Mouse (Mus musculus) embryonic facial prominence, embryonic 10.5 days (tissue): Measurements from ENCODE around the gene Col7a1. TPM values are rescaled to one million over a fixed set of nuclear protein-coding genes. Genes with fewer than 3 reads are reported as not detected.

Experiments used
- DNase-seq: peaks from one replicate; pipeline ENCODE4 v3.0.0-alpha.2; 2017; ENCODE audit warnings: low spot score
- H3K27ac ChIP-seq: fragments of 300-500 bp; sonication (generic); replicated peaks from 2 replicates; pipeline ENCODE4 v1.5.1; 2016; ENCODE audit warnings: mild to moderate bottlenecking
- H3K27me3 ChIP-seq: fragments of 300-500 bp; sonication (generic); replicated peaks from 2 replicates; pipeline ENCODE4 v1.6.1; 2016; ENCODE audit warnings: low read depth, mild to moderate bottlenecking; ENCODE audit not compliant: poor library complexity, severe bottlenecking
- H3K36me3 ChIP-seq: fragments of 300-500 bp; sonication (generic); replicated peaks from 2 replicates; pipeline ENCODE4 v1.6.1; 2016; ENCODE audit warnings: mild to moderate bottlenecking, moderate library complexity
- H3K4me1 ChIP-seq: fragments of 300-500 bp; sonication (generic); 2 replicates; pipeline ENCODE4 v1.6.1; 2016
- H3K4me3 ChIP-seq: fragments of 300-500 bp; sonication (generic); 2 replicates; pipeline ENCODE4 v1.5.1; 2016; ENCODE audit warnings: mild to moderate bottlenecking, moderate library complexity
- H3K9me3 ChIP-seq: fragments of 300-500 bp; sonication (generic); 2 replicates; pipeline ENCODE4 v1.6.1; 2016; ENCODE audit warnings: mild to moderate bottlenecking
- WGBS: fragments of 180-500 bp; shearing (Covaris S2); methylation state at CpG from one replicate; pipeline ENCODE4 v1.1.7; 2016; 5-methylcytosine and 5-hydroxymethylcytosine counted together
- polyA plus RNA-seq: library from polyadenylated mRNA; unstranded; fragments of >200 nt; fragmentation: Nextera tagmentation; extraction: Ambion mirVana; gene quantifications from 2 replicates; pipeline ENCODE4 v1.2.1, GENCODE M21; 2016

Gene Col7a1
- polyA plus RNA-seq, 1 experiment from 2014 or later: 1.1 TPM

DNA sequence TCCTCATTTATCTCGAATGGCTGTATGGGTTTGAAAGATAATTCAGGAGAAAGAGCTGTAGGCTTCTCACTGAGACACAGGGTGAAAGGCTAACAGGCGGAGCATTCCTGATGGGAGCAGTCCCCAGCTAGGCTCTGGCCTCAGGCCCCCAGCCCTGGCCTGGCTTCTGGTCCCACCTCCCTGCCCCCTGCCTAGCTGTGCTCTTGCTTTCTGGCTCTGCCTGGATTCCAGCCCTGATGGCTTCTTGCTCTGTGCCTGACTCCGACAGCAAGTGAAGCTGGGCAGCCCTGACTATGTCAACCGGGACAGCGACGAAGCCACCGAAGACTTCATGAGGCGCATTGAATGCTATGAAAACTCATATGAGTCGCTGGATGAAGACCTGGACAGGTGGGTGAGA, 54.7 kb downstream of the Col7a1 start:
- Histone ChIP-seq H3K9me3 (no peaks in the 10 kb centered on the region), H3K4me3 (no peak overlapping the region), H3K4me1 (peaks cover 22% of the 10 kb centered on the region), H3K36me3 (no peaks in the 10 kb centered on the region), H3K27ac (no peak overlapping the region; the same call in 1 of the 2 replicates), H3K27me3 (no peaks in the 10 kb centered on the region)
- DNase-seq: no peak
- WGBS: 78% methylated on average over 9 of the region's 9 CpGs

DNA sequence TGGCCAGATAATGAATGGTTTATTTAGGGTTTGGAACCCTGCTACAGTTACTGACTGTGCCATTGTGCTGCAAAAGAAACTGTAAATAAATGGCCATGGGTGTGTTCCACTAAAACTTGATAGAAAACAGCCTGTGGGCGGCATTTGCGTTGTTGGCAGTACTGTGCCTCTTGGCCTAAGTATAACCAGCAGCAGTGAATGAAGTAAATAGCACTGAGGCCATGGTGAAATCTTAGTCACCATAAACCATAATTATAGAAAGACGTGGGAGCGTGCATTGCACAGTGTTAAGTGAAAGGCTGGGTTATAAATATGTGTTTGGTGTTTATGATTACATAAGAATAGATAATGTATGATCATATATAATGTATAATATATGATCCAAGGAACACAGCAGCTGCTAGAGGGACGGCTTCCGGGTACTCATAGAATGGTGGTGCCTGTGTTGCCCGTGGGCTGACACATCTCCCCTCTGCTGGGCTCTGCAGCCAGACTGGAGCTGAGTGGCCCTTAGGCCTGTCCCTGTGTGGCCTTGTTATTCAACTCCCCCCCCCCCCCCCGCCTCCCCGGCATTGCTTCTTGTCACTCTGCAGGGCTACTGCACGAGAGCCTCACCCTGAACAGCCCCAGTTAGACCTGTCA, 55.7 kb downstream of the Col7a1 start:
- Histone ChIP-seq H3K4me1 (peaks cover 22% of the 10 kb centered on the region), H3K36me3 (no peaks in the 10 kb centered on the region), H3K27me3 (no peaks in the 10 kb centered on the region), H3K4me3 (no peak overlapping the region), H3K27ac (no peak overlapping the region), H3K9me3 (no peaks in the 10 kb centered on the region)
- 71% methylated on average over 10 of the region's 10 CpGs for WGBS
- no peak for DNase-seq

DNA sequence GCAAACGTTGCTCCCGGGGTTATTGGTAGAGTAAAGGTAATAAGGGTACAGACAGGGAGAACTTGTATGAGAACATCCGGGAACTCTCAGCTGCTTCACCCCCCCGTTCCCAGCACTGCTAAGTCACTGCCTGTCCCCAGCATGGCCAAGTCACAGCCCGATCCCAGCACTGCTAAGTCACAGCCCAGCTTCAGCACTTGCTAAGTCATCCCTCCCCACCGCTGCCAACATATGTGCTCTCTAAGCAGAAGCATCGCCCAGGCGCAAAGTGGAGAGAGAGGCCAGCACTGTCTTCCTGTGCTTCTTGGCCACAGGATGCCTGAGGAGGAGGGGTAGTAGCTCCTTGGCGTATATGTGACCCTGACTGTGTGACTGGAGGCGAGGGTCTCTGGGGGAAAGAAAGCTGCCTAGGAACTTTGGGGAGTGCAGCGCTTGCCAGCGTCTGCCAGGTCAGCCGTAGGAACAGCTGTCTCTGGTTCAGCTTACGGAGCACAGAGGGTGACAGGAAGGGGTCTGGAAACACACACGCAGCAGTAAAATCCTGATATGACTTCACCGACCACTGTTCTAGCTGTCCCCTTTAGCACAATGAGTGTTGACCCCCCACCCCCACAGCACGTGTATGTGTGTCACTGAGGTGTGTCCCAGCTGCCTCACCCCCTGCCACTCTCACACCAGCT, 56.4 kb downstream of the Col7a1 start:
- Histone ChIP-seq H3K27me3 (no peaks in the 10 kb centered on the region), H3K9me3 (no peaks in the 10 kb centered on the region), H3K27ac (no peak overlapping the region), H3K36me3 (no peaks in the 10 kb centered on the region), H3K4me1 (peaks cover 22% of the 10 kb centered on the region), H3K4me3 (no peak overlapping the region)
- peak; percentile 21 for DNase-seq
- WGBS: 52% methylated on average over 17 of the region's 17 CpGs

DNA sequence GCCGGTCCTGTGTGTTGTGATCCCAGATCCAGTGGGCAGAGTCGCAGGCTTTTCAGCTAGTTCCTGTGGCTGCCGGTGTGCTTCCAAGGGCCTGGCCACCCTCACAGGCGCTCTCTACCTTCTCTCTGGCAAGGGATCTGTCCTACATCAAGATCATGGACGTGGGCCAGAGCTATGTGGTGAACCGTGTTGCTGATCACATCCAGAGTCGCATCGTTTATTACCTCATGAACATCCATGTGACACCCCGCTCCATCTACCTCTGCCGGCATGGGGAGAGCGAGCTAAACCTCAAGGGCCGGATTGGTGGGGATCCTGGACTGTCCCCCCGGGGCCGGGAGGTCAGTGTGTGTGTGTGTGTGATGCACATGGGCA, 56.9 kb downstream of the Col7a1 start:
- 85% methylated on average over 14 of the region's 14 CpGs for WGBS
- Histone ChIP-seq H3K4me3 (no peak overlapping the region), H3K36me3 (no peaks in the 10 kb centered on the region), H3K9me3 (no peaks in the 10 kb centered on the region), H3K27me3 (no peaks in the 10 kb centered on the region), H3K27ac (no peak overlapping the region), H3K4me1 (peaks cover 22% of the 10 kb centered on the region)
- no peak for DNase-seq

DNA sequence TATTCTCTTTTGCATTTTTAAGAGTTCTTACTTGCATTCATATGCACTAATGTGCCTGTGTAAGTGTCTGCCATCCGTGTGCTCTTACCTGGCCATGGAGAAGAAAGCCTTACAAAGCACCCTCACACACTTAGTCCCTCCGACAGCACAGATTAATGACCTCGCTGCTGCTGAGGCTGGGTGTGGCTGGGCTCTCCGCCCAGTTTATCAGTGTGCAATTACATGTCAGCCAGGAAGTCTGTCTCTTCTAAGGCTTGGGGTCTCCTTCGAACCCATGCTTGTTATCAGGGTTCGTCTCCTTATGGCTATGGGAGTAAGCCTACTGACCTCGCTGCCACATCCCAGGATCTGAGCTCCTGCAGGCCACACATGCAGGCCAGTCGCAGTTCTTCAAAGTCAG, 62.0 kb downstream of the Col7a1 start:
- Histone ChIP-seq H3K4me3 (no peak overlapping the region), H3K27ac (no peak overlapping the region), H3K36me3 (no peaks in the 10 kb centered on the region), H3K27me3 (no peaks in the 10 kb centered on the region), H3K4me1 (no peaks in the 10 kb centered on the region; the same call in 1 of the 2 replicates), H3K9me3 (no peaks in the 10 kb centered on the region)
- DNase-seq: no peak
- 79% methylated on average over 8 of the region's 8 CpGs for WGBS

DNA sequence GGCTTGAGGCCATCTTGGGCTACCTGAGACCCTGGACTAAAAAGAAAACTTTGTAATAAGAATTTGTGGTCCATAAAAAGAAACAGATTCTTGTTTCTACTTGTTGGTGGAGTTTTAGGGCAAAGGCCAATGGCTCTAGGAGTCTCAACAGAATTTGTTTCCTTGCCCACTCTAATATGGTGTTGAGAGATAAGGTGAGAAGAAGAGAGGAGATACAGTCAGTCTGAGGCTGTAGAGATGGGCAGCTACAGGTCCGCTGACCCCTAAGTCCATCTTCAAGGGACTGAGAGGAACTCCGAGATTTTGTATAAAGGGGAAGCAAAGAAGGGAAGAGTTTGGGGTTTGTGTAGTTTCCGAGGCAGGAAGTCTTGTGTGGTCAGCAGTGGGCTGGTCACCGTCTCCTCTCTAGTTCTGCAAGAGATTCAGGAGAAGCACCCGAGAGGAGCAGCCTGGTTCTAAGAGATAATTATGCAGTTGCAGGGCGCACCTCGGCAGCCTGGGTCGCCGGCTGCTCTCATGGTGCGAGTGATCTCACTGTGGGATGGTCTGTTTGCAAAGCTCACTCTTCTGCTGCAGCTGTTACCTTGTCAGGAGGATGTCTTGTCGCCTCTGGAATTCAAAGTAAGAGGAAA, 63.7 kb downstream of the Col7a1 start:
- no peaks in the 10 kb centered on the region for H3K9me3 ChIP-seq
- no peak overlapping the region for H3K27ac ChIP-seq
- no peak overlapping the region for H3K4me3 ChIP-seq
- no peaks in the 10 kb centered on the region for H3K36me3 ChIP-seq
- 71% methylated on average over 11 of the region's 11 CpGs for WGBS
- DNase-seq: no peak
- no peaks in the 10 kb centered on the region; the same call in 1 of the 2 replicates for H3K4me1 ChIP-seq
- no peaks in the 10 kb centered on the region for H3K27me3 ChIP-seq

DNA sequence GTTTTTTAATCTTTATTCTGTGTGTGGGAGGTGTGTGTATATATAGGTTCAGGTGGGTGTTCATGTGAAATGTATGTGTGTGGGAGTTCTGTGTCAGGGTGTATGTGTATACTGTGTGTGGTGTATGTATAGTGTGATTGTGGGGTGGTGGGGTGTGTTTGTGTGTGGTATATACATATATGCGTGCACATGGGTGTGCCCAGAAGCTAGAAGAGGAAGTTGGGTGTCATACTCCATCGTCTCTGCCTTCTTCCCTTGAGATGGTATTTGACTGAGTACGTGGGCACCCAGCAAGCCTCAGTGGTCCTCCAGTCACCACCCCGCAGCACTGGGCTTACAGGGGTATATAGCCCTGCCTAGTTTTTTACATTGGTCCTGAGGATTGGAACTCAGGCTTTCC, 68.0 kb downstream of the Col7a1 start:
- 89% methylated on average over 4 of the region's 4 CpGs for WGBS
- Histone ChIP-seq H3K27ac (no peak overlapping the region), H3K27me3 (no peaks in the 10 kb centered on the region), H3K36me3 (0 out of 2 replicates have a peak, but pooled peaks cover 3% of the 10 kb centered on the region), H3K9me3 (no peaks in the 10 kb centered on the region), H3K4me1 (no peaks in the 10 kb centered on the region), H3K4me3 (no peak overlapping the region)
- no peak for DNase-seq

DNA sequence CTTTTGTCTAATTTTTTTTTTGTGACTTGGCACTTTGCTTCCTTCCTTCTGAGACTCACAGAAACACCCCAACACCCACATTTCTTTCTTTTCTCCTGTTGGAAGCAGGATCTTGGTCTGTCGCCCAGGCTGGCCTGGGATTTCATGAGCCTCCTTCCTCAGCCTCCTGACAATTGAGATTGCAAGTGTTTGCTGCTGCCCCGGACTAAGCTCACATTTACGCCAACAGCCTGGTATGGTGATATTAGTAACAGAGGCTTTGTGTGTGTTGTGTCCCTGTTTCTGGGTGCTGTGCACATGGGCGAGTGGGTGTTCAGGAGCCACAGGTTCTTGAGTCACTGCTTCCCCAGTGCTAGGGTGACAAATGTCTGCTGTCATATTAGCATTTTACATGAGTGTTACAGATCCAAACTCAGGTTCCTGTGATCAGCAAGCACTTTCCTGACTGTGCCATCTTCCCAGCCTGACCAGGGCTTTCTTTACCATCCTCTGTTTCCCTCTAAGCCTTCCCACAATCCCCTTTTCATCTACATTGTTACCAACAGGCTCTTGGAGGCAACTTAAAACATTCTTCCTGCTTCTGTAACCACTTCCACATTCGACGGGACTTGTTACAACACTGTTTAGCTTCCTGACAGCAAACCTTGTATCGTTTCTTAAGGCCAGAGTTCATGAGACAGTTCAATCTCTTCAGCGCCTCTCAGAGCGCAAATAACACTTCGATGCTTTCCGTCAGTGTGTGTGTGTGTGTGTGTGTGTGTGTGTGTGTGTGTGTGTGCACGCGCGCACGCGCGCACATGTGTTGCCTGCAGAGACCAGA, 69.7 kb downstream of the Col7a1 start:
- WGBS: 90% methylated on average over 17 of the region's 17 CpGs
- no peak for DNase-seq
- Histone ChIP-seq H3K4me1 (no peaks in the 10 kb centered on the region), H3K4me3 (no peak overlapping the region), H3K27ac (no peak overlapping the region), H3K9me3 (no peaks in the 10 kb centered on the region), H3K36me3 (0 out of 2 replicates have a peak, but pooled peaks cover 3% of the 10 kb centered on the region), H3K27me3 (no peaks in the 10 kb centered on the region)

DNA sequence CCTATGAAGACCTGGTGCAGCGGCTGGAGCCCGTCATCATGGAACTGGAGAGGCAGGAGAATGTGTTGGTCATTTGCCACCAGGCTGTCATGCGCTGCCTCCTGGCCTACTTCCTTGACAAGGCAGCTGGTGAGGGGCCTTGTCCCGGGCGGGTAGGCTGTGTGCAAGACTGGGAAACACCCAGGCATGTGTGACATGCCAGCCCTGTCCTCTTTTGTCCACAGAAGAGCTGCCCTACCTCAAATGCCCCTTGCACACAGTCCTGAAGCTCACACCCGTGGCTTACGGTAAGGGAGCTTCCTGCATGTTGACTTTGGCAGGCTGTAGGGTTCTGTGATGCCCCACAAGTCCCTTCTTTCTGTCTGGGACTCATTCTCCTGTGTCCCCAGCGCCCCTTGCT, 74.1 kb downstream of the Col7a1 start:
- H3K9me3 ChIP-seq: no peaks in the 10 kb centered on the region
- H3K27me3 ChIP-seq: no peaks in the 10 kb centered on the region
- DNase-seq: no peak
- no peak overlapping the region for H3K4me3 ChIP-seq
- peaks cover 3% of the 10 kb centered on the region; the same call in 1 of the 2 replicates for H3K36me3 ChIP-seq
- H3K4me1 ChIP-seq: no peaks in the 10 kb centered on the region
- H3K27ac ChIP-seq: no peak overlapping the region
- 85% methylated on average over 8 of the region's 8 CpGs for WGBS

DNA sequence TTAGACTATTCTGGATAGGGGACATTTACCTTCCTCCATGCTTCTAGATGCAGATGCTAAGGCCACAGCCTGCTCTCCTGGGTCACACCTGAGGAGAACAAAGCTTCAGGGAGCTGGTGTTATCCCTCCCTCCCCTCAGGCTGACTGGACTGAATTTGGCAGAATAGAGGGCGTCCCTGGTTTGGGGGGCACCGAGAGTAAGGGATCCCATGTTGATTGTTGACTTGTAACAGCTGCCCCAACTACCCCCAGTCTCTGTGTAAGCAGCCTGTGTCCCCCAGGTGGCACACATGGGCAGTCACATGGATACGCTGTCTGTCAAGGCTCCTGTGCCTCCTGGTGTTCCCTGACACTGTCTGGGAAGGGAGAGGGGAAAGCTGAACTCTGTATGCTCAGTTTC, 75.0 kb downstream of the Col7a1 start:
- Histone ChIP-seq H3K4me3 (no peak overlapping the region), H3K27me3 (no peaks in the 10 kb centered on the region), H3K9me3 (no peaks in the 10 kb centered on the region), H3K27ac (no peak overlapping the region), H3K36me3 (peaks cover 3% of the 10 kb centered on the region; the same call in 1 of the 2 replicates), H3K4me1 (no peaks in the 10 kb centered on the region)
- no peak for DNase-seq
- 75% methylated on average over 3 of the region's 3 CpGs for WGBS

DNA sequence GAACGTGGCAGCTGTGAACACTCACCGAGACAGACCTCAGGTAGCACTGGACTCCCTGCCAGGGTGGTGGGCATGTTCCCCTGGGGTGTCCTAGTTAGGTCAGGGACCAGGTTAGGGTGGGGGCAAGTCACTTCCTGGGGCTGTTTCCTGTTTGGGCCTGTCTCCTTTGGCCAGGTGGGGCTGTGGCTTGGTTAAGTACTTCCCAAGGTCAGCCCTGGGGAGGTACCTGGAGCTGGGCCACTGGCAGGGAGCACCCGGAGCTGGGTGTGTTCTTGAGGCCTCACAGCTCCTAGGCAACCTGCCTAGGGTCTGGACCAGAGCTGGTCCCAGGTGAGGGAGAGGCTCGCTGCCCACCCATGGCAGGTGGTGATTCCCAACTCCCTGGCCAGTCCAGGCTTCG, 75.5 kb downstream of the Col7a1 start:
- H3K27ac ChIP-seq: no peak overlapping the region
- H3K27me3 ChIP-seq: no peaks in the 10 kb centered on the region
- peaks cover 3% of the 10 kb centered on the region; the same call in 1 of the 2 replicates for H3K36me3 ChIP-seq
- WGBS: 82% methylated on average over 5 of the region's 5 CpGs
- no peaks in the 10 kb centered on the region for H3K4me1 ChIP-seq
- no peak overlapping the region for H3K4me3 ChIP-seq
- no peak for DNase-seq
- H3K9me3 ChIP-seq: no peaks in the 10 kb centered on the region

DNA sequence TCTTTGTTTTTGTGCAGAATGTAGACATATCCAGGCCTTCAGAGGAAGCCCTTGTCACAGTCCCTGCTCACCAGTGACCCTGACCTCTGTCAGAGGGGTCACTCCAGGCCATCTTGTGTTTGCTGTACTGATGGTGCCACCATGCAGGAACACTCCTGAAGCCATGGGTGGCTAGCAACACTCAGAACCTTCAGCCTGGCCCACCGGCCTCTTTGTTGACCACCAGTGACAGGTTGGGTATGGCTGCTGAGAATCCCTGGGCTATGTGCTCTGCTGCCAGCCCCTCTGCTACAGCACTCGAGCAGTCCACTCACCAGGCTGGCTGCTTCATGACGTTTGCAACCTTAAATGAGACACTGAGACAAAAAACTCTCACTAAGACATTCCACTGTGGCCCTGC, 76.9 kb downstream of the Col7a1 start:
- Histone ChIP-seq H3K27ac (no peak overlapping the region), H3K27me3 (no peaks in the 10 kb centered on the region), H3K36me3 (no peaks in the 10 kb centered on the region; the same call in 1 of the 2 replicates), H3K4me3 (no peak overlapping the region), H3K4me1 (no peaks in the 10 kb centered on the region), H3K9me3 (no peaks in the 10 kb centered on the region)
- no peak for DNase-seq
- 73% methylated on average over 3 of the region's 3 CpGs for WGBS
